Mouse (Mus musculus) hindbrain, embryonic 16.5 days (tissue): ENCODE results near the gene Sft2d1. TPM values are rescaled to one million over a fixed set of nuclear protein-coding genes. Genes with fewer than 3 reads are reported as not detected.
"Not testable (repeated sequence)": the region's sequence is repeated elsewhere in the genome, so short reads cannot be mapped to it uniquely, and the experiment has no call there.

Experiments used
- ATAC-seq: fragments of 200-750 bp; cut with Nextera tagmentation; 2 replicates; pipeline ENCODE4 v1.8.0; 2017; ENCODE audit warnings: moderate TSS enrichment, moderate library complexity
- H3K27ac ChIP-seq: fragments of 300-500 bp; sonication (generic); 2 replicates; pipeline ENCODE4 v1.5.1; 2014; ENCODE audit warnings: low read depth, mild to moderate bottlenecking, control low read depth, low read length, moderate library complexity
- H3K27me3 ChIP-seq: fragments of 300-500 bp; sonication (generic); replicated peaks from 2 replicates; pipeline ENCODE4 v1.6.1; 2014; ENCODE audit warnings: low read length; ENCODE audit not compliant: control insufficient read depth, insufficient read depth
- H3K36me3 ChIP-seq: fragments of 300-500 bp; sonication (generic); 2 replicates; pipeline ENCODE4 v1.6.1; 2014; ENCODE audit warnings: mild to moderate bottlenecking, low read length, moderate library complexity, mixed read lengths; ENCODE audit not compliant: control insufficient read depth, insufficient read depth
- H3K4me1 ChIP-seq: fragments of 300-500 bp; sonication (generic); 2 replicates; pipeline ENCODE4 v1.6.1; 2014; ENCODE audit warnings: low read depth, low read length; ENCODE audit not compliant: control insufficient read depth, insufficient read depth
- H3K4me2 ChIP-seq: fragments of 300-500 bp; sonication (generic); 2 replicates; pipeline ENCODE4 v1.6.1; 2014; ENCODE audit warnings: mild to moderate bottlenecking, low read length, control low read depth, moderate library complexity
- H3K4me3 ChIP-seq: fragments of 300-500 bp; sonication (generic); 2 replicates; pipeline ENCODE4 v1.5.1; 2014; ENCODE audit warnings: mild to moderate bottlenecking, low read length, control low read depth, moderate library complexity
- H3K9ac ChIP-seq: fragments of 300-500 bp; sonication (generic); 2 replicates; pipeline ENCODE4 v1.6.1; 2014; ENCODE audit warnings: low read depth, mild to moderate bottlenecking, control low read depth, low read length, moderate library complexity
- H3K9me3 ChIP-seq: fragments of 300-500 bp; sonication (generic); 2 replicates; pipeline ENCODE4 v1.6.1; 2014; ENCODE audit warnings: mild to moderate bottlenecking, low read length, moderate library complexity; ENCODE audit not compliant: control insufficient read depth
- WGBS: fragments of 180-500 bp; shearing (Covaris S2); extraction: QIAGEN DNeasy Blood & Tissue Kit; methylation state at CpG from one replicate; pipeline ENCODE4 v1.1.7; 2014; 5-methylcytosine and 5-hydroxymethylcytosine counted together
- polyA plus RNA-seq: library from polyadenylated mRNA; unstranded; fragments of >200 nt; fragmentation: Nextera tagmentation; extraction: Ambion mirVana; gene quantifications from 2 replicates; pipeline ENCODE4 v1.2.1, GENCODE M21; 2015

Gene Sft2d1
- polyA plus RNA-seq, 1 experiment from 2014 or later = 172 TPM

DNA sequence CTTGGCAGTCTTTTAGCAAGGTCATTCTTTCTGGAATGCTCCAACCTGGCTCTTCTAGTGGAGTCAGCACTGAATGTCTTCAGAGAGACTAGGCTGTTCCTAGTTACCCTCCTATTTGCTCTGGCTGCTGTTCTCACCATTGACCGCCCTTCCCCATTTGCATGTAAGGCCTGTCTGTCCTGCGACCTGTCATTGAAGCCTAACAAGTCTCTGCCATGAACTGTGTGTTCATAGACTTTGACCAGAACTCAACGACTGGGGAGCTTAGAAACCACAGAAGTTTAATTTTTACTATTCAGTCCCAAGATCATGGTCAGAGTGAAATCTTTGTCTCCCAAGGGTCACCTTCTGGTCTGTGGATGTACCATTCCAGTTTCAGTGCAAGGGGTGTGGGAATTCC, 3.1 kb downstream of the Sft2d1 start:
- Histone ChIP-seq H3K4me2 (no peak overlapping the region), H3K27me3 (no peaks in the 10 kb centered on the region), H3K9ac (no peak overlapping the region), H3K4me1 (peaks cover 12% of the 10 kb centered on the region), H3K4me3 (no peak overlapping the region), H3K9me3 (no peaks in the 10 kb centered on the region), H3K27ac (no peak overlapping the region), H3K36me3 (no peaks in the 10 kb centered on the region)
- ATAC-seq = no peak
- 92% methylated on average over 3 of the region's 3 CpGs for WGBS

DNA sequence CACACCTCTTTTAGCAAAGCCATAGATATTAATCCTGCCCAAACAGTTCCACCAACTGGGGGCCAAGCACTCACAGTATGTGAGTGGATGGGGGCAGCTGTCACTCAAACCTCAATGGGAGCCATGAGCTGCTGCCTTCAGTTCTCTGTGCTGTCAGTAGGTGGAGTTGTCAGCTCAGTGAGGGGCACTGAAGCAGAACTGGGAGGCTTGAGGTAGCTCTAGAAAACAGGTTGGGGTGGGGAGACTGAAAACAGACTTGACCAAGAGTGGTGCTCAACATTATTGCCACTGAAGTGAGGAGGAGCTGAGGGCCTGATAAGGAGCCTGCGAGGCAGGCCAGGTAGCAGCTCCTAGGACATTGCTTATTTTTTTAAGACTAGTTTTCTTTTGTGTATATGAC, 5.3 kb downstream of the Sft2d1 start:
- H3K27ac ChIP-seq = no peak overlapping the region
- no peak overlapping the region for H3K4me3 ChIP-seq
- no peaks in the 10 kb centered on the region for H3K9me3 ChIP-seq
- no peaks in the 10 kb centered on the region for H3K36me3 ChIP-seq
- H3K27me3 ChIP-seq = no peaks in the 10 kb centered on the region
- 71% methylated on average over 1 of the region's 1 CpGs for WGBS
- H3K4me1 ChIP-seq = peaks cover 12% of the 10 kb centered on the region
- no peak overlapping the region for H3K9ac ChIP-seq
- no peak; the same call in 1 of the 2 replicates for ATAC-seq
- H3K4me2 ChIP-seq = no peak overlapping the region

DNA sequence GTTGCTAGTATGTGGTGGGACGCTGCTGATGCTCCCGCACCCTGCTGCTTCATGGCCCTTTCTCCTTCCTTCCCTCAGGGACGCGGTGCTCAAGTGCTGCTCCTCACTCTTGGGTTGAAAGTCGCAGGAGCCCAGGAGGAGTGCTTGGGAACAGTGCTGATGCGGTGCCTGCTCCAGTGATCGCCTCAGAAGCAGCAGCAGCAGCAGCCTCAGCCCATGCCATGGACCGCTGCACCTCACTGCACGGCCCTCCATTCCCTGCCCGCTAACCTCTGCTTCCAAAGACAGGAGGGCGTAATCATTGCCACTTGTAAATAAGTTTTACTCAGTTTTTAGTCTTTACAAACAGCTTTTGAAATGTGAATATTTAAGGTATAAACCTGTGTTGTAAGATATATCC, 16.0 kb downstream of the Sft2d1 start:
- not testable (repeated sequence) for H3K27me3 ChIP-seq, H3K4me3 ChIP-seq, H3K4me1 ChIP-seq, ATAC-seq, H3K9me3 ChIP-seq, H3K9ac ChIP-seq, H3K4me2 ChIP-seq, H3K27ac ChIP-seq
- H3K36me3 ChIP-seq = peaks cover 13% of the 10 kb centered on the region
- WGBS = 78% methylated on average over 10 of the region's 11 CpGs

DNA sequence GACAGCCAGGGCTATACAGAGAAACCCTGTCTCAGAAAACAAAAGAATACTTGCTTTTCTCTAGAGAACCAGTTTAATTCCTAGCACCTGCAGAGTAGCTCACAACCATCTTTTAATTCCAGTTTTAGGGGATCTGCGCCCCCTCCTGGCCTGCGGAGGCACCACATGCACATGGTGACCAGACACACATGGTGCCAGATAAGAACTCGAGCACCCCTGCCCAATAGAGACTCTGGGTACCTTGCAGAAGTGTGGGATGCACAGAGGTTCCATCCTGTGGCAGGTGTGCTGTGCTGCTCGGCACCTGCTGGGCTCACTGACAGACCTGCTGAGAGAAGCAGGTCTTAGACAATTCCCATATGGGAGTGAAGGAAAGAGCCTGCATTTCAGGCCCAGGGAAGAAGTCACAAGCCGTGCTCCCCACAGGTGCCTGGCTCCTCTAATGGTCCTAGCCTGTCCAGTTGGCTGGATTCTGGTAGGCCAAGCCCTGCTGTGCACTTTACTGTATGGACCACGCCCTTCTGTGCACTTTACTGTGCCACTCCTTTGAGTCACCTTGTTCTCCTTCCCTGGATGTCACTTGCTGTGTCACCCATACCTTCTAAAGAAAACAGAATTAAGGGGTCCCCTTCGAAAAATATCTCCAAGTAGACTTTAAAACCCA, 17.7 kb downstream of the Sft2d1 start:
- Histone ChIP-seq H3K27me3 (no peaks in the 10 kb centered on the region), H3K4me3 (no peak overlapping the region), H3K9me3 (no peaks in the 10 kb centered on the region), H3K36me3 (peaks cover 10% of the 10 kb centered on the region), H3K9ac (no peak overlapping the region), H3K27ac (no peak overlapping the region), H3K4me1 (no peaks in the 10 kb centered on the region), H3K4me2 (no peak overlapping the region)
- WGBS = 70% methylated on average over 7 of the region's 7 CpGs
- no peak for ATAC-seq

DNA sequence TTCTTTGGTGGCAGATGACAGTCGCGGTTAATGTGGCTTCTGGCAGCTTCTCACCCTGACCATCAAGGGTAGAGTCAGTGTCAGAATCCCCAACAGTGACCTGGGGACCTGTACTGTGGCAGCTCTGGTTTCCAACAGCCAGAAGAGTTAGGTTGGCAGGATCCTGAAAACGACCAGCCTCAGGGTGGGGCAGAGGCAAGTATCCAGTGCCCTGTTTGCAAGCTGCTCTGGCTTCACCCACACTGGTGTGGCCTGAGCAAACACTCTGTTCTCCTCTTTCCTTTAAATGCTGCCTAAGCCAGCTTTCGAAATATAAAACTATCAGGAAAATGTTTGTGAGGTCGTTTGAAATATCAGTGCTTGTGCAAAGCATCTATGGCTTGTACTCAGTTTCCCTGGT, 19.7 kb downstream of the Sft2d1 start:
- ATAC-seq = no peak
- H3K9me3 ChIP-seq = no peaks in the 10 kb centered on the region
- no peaks in the 10 kb centered on the region for H3K4me1 ChIP-seq
- no peaks in the 10 kb centered on the region for H3K27me3 ChIP-seq
- peaks cover 9% of the 10 kb centered on the region for H3K36me3 ChIP-seq
- H3K4me3 ChIP-seq = no peak overlapping the region
- no peak overlapping the region for H3K9ac ChIP-seq
- H3K27ac ChIP-seq = no peak overlapping the region
- WGBS = 79% methylated on average over 5 of the region's 5 CpGs
- no peak overlapping the region for H3K4me2 ChIP-seq

DNA sequence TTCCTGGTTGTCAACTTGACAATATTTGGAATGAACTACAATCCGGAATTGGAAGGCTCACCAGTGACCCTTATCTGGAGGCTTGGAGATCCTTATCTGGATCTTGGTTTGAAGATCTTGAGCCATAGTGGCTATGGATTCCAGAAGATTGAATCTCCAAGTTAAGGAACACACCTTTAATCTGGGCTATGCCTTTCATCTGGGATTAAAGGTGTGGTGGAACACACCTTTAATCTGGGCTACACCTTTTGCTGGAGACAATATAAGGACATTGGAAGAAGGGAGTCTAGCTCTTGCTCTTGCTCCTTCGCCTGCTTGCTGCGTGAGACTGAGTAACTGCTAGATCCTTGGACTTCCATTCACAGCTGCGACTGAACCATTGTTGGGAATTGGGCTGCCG, 26.3 kb downstream of the Sft2d1 start, which contains the start of gene Prr18:
TSS of gene Prr18 (plus strand) at position 301 of the 400 bp plus-strand sequence.
- peaks cover 23% of the 10 kb centered on the region for H3K4me1 ChIP-seq
- not testable (repeated sequence) for H3K9ac ChIP-seq, H3K27me3 ChIP-seq, H3K4me3 ChIP-seq, H3K4me2 ChIP-seq, H3K9me3 ChIP-seq, H3K27ac ChIP-seq, ATAC-seq, H3K36me3 ChIP-seq
- no CpG with 5 or more reads among the region's 5 CpGs for WGBS

DNA sequence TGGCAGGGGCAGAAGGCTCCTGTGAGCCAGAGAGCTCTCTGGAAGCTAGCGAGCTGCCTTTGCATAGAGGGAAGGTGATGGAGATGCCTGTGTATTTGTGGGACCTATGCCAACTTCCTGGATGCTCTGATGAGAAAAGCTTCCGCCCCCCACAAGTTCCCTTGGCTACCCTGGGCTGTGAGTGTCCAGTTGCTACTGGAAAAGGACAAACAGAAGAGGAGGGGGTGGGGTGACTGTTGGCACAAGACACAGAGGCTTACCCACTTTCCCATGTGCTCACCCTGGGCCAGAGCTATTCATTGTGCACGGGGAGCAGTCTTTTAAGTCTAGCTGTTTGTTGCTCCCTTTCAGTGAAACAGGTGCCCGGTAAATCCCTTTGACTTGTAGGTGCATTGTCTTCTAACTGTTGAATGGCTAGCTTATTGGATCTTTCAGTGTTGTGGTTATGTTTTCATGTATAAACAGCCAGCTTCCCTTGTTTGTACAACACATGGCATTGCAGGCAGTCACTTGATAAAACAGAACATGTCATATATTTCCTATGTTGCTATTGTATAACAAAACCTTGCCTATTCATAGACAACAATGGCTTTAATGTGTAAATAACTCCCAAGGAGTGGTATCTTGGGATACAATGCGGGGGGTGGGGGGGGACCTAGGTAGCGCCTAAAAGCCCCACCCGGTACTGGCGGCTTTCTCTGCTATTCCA, 28.9 kb downstream of the Sft2d1 start:
- H3K36me3 ChIP-seq = no peaks in the 10 kb centered on the region
- WGBS = 11% methylated on average over 8 of the region's 8 CpGs
- H3K4me2 ChIP-seq = peak overlapping the region; percentile 97
- no peaks in the 10 kb centered on the region for H3K27me3 ChIP-seq
- H3K27ac ChIP-seq = peak overlapping the region; percentile 93
- H3K4me3 ChIP-seq = peak overlapping the region; percentile 82
- peaks cover 40% of the 10 kb centered on the region for H3K4me1 ChIP-seq
- no peaks in the 10 kb centered on the region for H3K9me3 ChIP-seq
- H3K9ac ChIP-seq = peak overlapping the region; percentile 99
- peak; percentile 78 for ATAC-seq

DNA sequence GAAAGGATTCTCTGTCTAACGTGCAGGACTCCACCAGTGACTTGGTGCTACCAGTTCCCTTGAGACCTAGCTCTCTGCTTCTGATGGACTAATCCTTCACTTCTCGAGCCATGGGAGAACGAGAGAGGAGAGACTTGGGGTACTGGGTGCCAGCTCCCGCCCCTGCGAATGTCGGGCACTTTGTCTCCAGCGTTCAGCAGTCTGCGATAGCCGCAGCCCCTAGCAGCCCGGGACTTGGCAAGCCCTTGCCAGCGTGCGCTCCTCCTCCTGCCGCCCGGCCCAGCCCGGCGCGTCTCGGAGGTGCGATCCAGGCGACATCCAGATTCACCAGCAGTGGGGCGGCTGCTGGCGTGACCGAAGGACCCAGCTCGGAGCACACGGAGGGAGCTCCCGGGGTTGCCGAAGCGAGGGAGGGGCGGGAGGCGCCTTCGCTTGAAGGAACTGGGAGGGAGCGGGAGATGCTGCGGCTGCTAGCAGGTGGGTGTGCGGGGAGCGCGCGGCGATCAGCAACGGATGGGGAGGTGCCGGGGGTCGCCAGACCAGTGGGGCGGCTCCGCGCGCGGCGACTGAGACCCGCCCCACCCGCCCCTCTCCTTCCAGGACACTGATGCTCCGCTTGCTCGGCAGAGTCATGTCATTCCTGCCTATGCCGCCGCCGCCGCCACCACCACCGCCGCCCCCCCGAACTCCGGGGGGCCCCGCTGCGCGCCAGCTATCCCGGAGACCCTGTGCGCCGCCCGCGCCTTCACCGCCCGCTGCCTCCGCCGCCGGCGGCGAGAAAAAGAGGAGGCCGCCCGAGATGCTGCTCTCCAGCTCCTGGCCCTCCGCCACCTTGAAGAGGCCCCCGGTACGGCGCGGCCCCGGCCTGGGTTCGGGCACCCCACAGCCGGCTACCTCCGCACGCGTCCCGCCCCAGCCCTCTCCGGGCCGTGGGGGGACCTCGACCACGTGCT, 29.8 kb downstream of the Sft2d1 start:
- peak overlapping the region; percentile 97 for H3K4me2 ChIP-seq
- no peaks in the 10 kb centered on the region for H3K9me3 ChIP-seq
- peak overlapping the region; percentile 93 for H3K27ac ChIP-seq
- peak overlapping the region; percentile 82 for H3K4me3 ChIP-seq
- peak overlapping the region; percentile 99 for H3K9ac ChIP-seq
- no peaks in the 10 kb centered on the region for H3K27me3 ChIP-seq
- no peaks in the 10 kb centered on the region for H3K36me3 ChIP-seq
- WGBS = 2% methylated on average over 43 of the region's 92 CpGs
- ATAC-seq = peak; percentile 81
- peaks cover 40% of the 10 kb centered on the region for H3K4me1 ChIP-seq
